Mouse (Mus musculus) limb, embryonic 10.5 days (tissue): ENCODE measurements around the gene Cggbp1. TPM values are rescaled to one million over a fixed set of nuclear protein-coding genes. Genes with fewer than 3 reads are reported as not detected.
A peak's percentile ranks its signal among the peaks of the same experiment; 100 is the strongest.

Source experiments
- DNase-seq: peaks from one replicate; pipeline ENCODE4 v3.0.0-alpha.2; 2017; ENCODE audit warnings: low spot score
- H3K27ac ChIP-seq: fragments of 300-500 bp; sonication (generic); 2 replicates; pipeline ENCODE4 v1.5.1; 2016; ENCODE audit warnings: mild to moderate bottlenecking
- H3K27me3 ChIP-seq: fragments of 300-500 bp; sonication (generic); 2 replicates; pipeline ENCODE4 v1.6.1; 2016; ENCODE audit warnings: low read depth, mild to moderate bottlenecking; ENCODE audit not compliant: poor library complexity, severe bottlenecking
- H3K36me3 ChIP-seq: fragments of 300-500 bp; sonication (generic); 2 replicates; pipeline ENCODE4 v1.6.1; 2016; ENCODE audit warnings: mild to moderate bottlenecking, moderate library complexity
- H3K4me1 ChIP-seq: fragments of 300-500 bp; sonication (generic); 2 replicates; pipeline ENCODE4 v1.6.1; 2016
- H3K4me3 ChIP-seq: fragments of 300-500 bp; sonication (generic); 2 replicates; pipeline ENCODE4 v1.5.1; 2016; ENCODE audit warnings: mild to moderate bottlenecking, moderate library complexity
- H3K9me3 ChIP-seq: fragments of 300-500 bp; sonication (generic); replicated peaks from 2 replicates; pipeline ENCODE4 v1.6.1; 2016; ENCODE audit warnings: mild to moderate bottlenecking
- WGBS: fragments of 180-500 bp; shearing (Covaris S2); methylation state at CpG from one replicate; pipeline ENCODE4 v1.1.7; 2016; 5-methylcytosine and 5-hydroxymethylcytosine counted together
- polyA plus RNA-seq: library from polyadenylated mRNA; unstranded; fragments of >200 nt; fragmentation: Nextera tagmentation; extraction: Ambion mirVana; gene quantifications from 2 replicates; pipeline ENCODE4 v1.2.1, GENCODE M21; 2016

The Cggbp1 gene
- polyA plus RNA-seq, result 72.9 and 92.0 TPM in 2 replicates

GRCm38 (mm10) chr16:64851563-64852362 is at the start of gene Cggbp1, which contains the start of gene Zfp654:
Gene Cggbp1, plus strand, starts transcription at chr16:64851996.
Gene Zfp654, minus strand, starts transcription at chr16:64851652.
- Histone ChIP-seq H3K36me3 (peaks cover 34% of the 10 kb centered on the region), H3K27me3 (no peaks in the 10 kb centered on the region), H3K4me3 (peak within 1 kb of the TSS; percentile 96), H3K4me1 (peaks cover 20% of the 10 kb centered on the region), H3K9me3 (no peaks in the 10 kb centered on the region), H3K27ac (peak within 1 kb of the TSS; percentile 97)
- peak; percentile 100 for DNase-seq
- WGBS, result under 1% methylated on average over 85 of the region's 85 CpGs

- no peak for DNase-seq
- Histone ChIP-seq H3K4me3 (no peak overlapping the region), H3K27ac (no peak overlapping the region), H3K4me1 (0 out of 2 replicates have a peak, but pooled peaks cover 4% of the 10 kb centered on the region), H3K36me3 (peaks cover 15% of the 10 kb centered on the region), H3K9me3 (no peaks in the 10 kb centered on the region), H3K27me3 (no peaks in the 10 kb centered on the region)
- WGBS, result 90% methylated on average over 3 of the region's 3 CpGs
Measured at GRCm38 (mm10) chr16:64803041-64803440, 48.8 kb upstream of the Cggbp1 start.

GRCm38 (mm10) chr16:64817094-64817765 is 34.6 kb upstream of the Cggbp1 start:
- no peak overlapping the region for H3K27ac ChIP-seq
- peaks cover 11% of the 10 kb centered on the region for H3K36me3 ChIP-seq
- no peak overlapping the region for H3K4me3 ChIP-seq
- no peaks in the 10 kb centered on the region for H3K9me3 ChIP-seq
- WGBS, result 94% methylated on average over 3 of the region's 3 CpGs
- DNase-seq, result no peak
- H3K27me3 ChIP-seq, result no peaks in the 10 kb centered on the region
- H3K4me1 ChIP-seq, result no peaks in the 10 kb centered on the region

GRCm38 (mm10) chr16:64823890-64824289 is 27.9 kb upstream of the Cggbp1 start:
- no peak overlapping the region for H3K4me3 ChIP-seq
- H3K36me3 ChIP-seq, result peaks cover 14% of the 10 kb centered on the region
- H3K27me3 ChIP-seq, result no peaks in the 10 kb centered on the region
- WGBS, result 91% methylated on average over 1 of the region's 1 CpGs
- no peaks in the 10 kb centered on the region for H3K9me3 ChIP-seq
- DNase-seq, result no peak
- no peaks in the 10 kb centered on the region for H3K4me1 ChIP-seq
- H3K27ac ChIP-seq, result no peak overlapping the region

GRCm38 (mm10) chr16:64824474-64824873 is 27.3 kb upstream of the Cggbp1 start:
- no peaks in the 10 kb centered on the region for H3K9me3 ChIP-seq
- H3K4me1 ChIP-seq, result no peaks in the 10 kb centered on the region
- H3K4me3 ChIP-seq, result no peak overlapping the region
- WGBS, result 94% methylated on average over 1 of the region's 1 CpGs
- no peaks in the 10 kb centered on the region for H3K27me3 ChIP-seq
- peaks cover 15% of the 10 kb centered on the region for H3K36me3 ChIP-seq
- no peak for DNase-seq
- no peak overlapping the region for H3K27ac ChIP-seq

GRCm38 (mm10) chr16:64830291-64830690 is 21.5 kb upstream of the Cggbp1 start:
- no peaks in the 10 kb centered on the region for H3K4me1 ChIP-seq
- H3K4me3 ChIP-seq, result no peak overlapping the region
- H3K27me3 ChIP-seq, result no peaks in the 10 kb centered on the region
- H3K27ac ChIP-seq, result no peak overlapping the region
- no peaks in the 10 kb centered on the region for H3K9me3 ChIP-seq
- WGBS, result 89% methylated on average over 15 of the region's 15 CpGs
- DNase-seq, result no peak
- H3K36me3 ChIP-seq, result peaks cover 20% of the 10 kb centered on the region

- Histone ChIP-seq H3K4me3 (no peak overlapping the region), H3K4me1 (no peaks in the 10 kb centered on the region), H3K36me3 (no peaks in the 10 kb centered on the region), H3K27me3 (no peaks in the 10 kb centered on the region), H3K27ac (no peak overlapping the region), H3K9me3 (no peaks in the 10 kb centered on the region)
- DNase-seq, result no peak
- 59% methylated on average over 1 of the region's 1 CpGs for WGBS
Measured at GRCm38 (mm10) chr16:64835996-64836545, 15.7 kb upstream of the Cggbp1 start.

GRCm38 (mm10) chr16:64836709-64837108 is 15.1 kb upstream of the Cggbp1 start:
- Histone ChIP-seq H3K9me3 (no peaks in the 10 kb centered on the region), H3K4me3 (no peak overlapping the region), H3K27me3 (no peaks in the 10 kb centered on the region), H3K36me3 (no peaks in the 10 kb centered on the region), H3K27ac (no peak overlapping the region), H3K4me1 (no peaks in the 10 kb centered on the region)
- whole genome bisulfite sequencing, result 88% methylated on average over 2 of the region's 2 CpGs
- DNase-seq, result no peak

- H3K36me3 ChIP-seq, result no peaks in the 10 kb centered on the region
- no peaks in the 10 kb centered on the region for H3K9me3 ChIP-seq
- H3K4me1 ChIP-seq, result no peaks in the 10 kb centered on the region
- WGBS, result 91% methylated on average over 5 of the region's 5 CpGs
- DNase-seq, result no peak
- no peaks in the 10 kb centered on the region for H3K27me3 ChIP-seq
- no peak overlapping the region for H3K4me3 ChIP-seq
- H3K27ac ChIP-seq, result no peak overlapping the region
Measured at GRCm38 (mm10) chr16:64841481-64842373, 10.1 kb upstream of the Cggbp1 start.

GRCm38 (mm10) chr16:64842374-64842729 is 9.4 kb upstream of the Cggbp1 start:
- Histone ChIP-seq H3K9me3 (no peaks in the 10 kb centered on the region), H3K27me3 (no peaks in the 10 kb centered on the region), H3K4me1 (no peaks in the 10 kb centered on the region), H3K27ac (no peak overlapping the region), H3K36me3 (no peaks in the 10 kb centered on the region), H3K4me3 (no peak overlapping the region)
- DNase-seq, result no peak
- WGBS, result 94% methylated on average over 3 of the region's 3 CpGs

GRCm38 (mm10) chr16:64845947-64846346 is 5.8 kb upstream of the Cggbp1 start:
- no peaks in the 10 kb centered on the region for H3K9me3 ChIP-seq
- peaks cover 10% of the 10 kb centered on the region for H3K4me1 ChIP-seq
- no peaks in the 10 kb centered on the region for H3K27me3 ChIP-seq
- H3K27ac ChIP-seq, result no peak overlapping the region
- H3K36me3 ChIP-seq, result no peaks in the 10 kb centered on the region
- 89% methylated on average over 8 of the region's 8 CpGs for WGBS
- H3K4me3 ChIP-seq, result no peak overlapping the region
- DNase-seq, result no peak

- H3K27me3 ChIP-seq, result no peaks in the 10 kb centered on the region
- WGBS, result 6% methylated on average over 16 of the region's 16 CpGs
- peak; percentile 59 for DNase-seq
- peaks cover 21% of the 10 kb centered on the region for H3K36me3 ChIP-seq
- peak overlapping the region; percentile 97 for H3K27ac ChIP-seq
- no peaks in the 10 kb centered on the region for H3K9me3 ChIP-seq
- peaks cover 20% of the 10 kb centered on the region for H3K4me1 ChIP-seq
- peak overlapping the region; percentile 96 for H3K4me3 ChIP-seq
Measured at GRCm38 (mm10) chr16:64850287-64851084, 1.3 kb upstream of the Cggbp1 start.
